Mouse (Mus musculus) CH12.LX (cell line): ENCODE measurements at regions not wholly inside any gene's neighbourhood (a gene's known extent, or its start where the extent isn't known, plus 50 kb on each side); places are given as distances from the start of the nearest gene placed in this dataset.

Experiments used
- CTCF ChIP-seq, 2 experiments: IDR thresholded peaks in 1 of 2; conservative IDR thresholded peaks in 1 of 2; 2 replicates each; pipeline ENCODE4 v1.5.1; 2011 to 2012; ENCODE audit warnings: low read depth in 2 of 2, low read length in 2 of 2, improper control_type of control experiment in 1 of 2, inconsistent platforms in 1 of 2, mild to moderate bottlenecking in 1 of 2, moderate library complexity in 1 of 2
- EP300 ChIP-seq: IDR thresholded peaks from 2 replicates; pipeline ENCODE4 v1.6.1; 2011; ENCODE audit warnings: low read length, improper control_type of control experiment
- PAX5 ChIP-seq: IDR thresholded peaks from 2 replicates; pipeline ENCODE4 v1.6.1; 2012; ENCODE audit warnings: low read length, inconsistent platforms, mixed read lengths
- POLR2A ChIP-seq: IDR thresholded peaks from 2 replicates; pipeline ENCODE4 v1.6.1; 2011; ENCODE audit warnings: low read depth, mild to moderate bottlenecking, improper control_type of control experiment, low read length
- RAD21 ChIP-seq: IDR thresholded peaks from 2 replicates; pipeline ENCODE4 v1.6.1; 2011; ENCODE audit warnings: low read depth, mild to moderate bottlenecking, low read length, improper control_type of control experiment, moderate library complexity
- SIN3A ChIP-seq: IDR thresholded peaks from 2 replicates; pipeline ENCODE4 v1.6.1; 2012; ENCODE audit warnings: low read length, improper control_type of control experiment, inconsistent platforms
- USF1 ChIP-seq: IDR thresholded peaks from 2 replicates; pipeline ENCODE4 v1.6.1; 2014; ENCODE audit warnings: low read depth, mild to moderate bottlenecking, inconsistent platforms, low read length, improper control_type of control experiment
- USF2 ChIP-seq: conservative IDR thresholded peaks from 2 replicates; pipeline ENCODE4 v1.6.1; 2011; ENCODE audit warnings: low read depth, low read length, improper control_type of control experiment
- ZNF384 ChIP-seq: IDR thresholded peaks from 2 replicates; pipeline ENCODE4 v1.6.1; 2012; ENCODE audit warnings: low read depth, low read length, improper control_type of control experiment, inconsistent platforms

DNA sequence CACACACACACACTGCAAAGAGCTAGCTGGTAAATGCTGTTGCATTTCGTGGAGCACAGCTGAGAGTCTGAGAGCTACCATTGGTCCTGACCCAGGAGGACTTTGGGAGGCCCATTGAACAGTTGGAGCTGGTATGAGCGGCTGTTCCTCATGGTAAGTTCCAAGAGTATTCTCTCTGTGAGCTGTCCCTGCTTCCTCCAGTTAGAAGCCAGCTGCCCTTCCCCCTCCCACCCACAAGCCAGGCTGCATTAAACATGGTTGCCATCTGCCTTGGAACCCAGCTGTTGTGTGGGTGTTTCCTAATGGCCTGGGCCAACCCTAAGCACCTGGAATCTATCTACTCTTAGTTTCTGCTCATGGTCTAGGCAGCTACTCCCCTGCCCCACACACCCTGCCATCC is 174.4 kb downstream of the Cct6b start:
- TF ChIP-seq CTCF (conservative IDR thresholded peaks at IDR 0.05 in 1 of 2, IDR thresholded peaks at IDR 0.05 in 1 of 2; ENCODE audit: low read depth in 2 of 2, low read length in 2 of 2): no peak
- TF ChIP-seq USF1: no peak
- no peak for TF ChIP-seq RAD21
- TF ChIP-seq EP300: no peak
- TF ChIP-seq SIN3A: no peak
- no peak for TF ChIP-seq PAX5
- no peak for TF ChIP-seq POLR2A
- TF ChIP-seq USF2: no peak
- TF ChIP-seq ZNF384: no peak
